ENCODE assay signal across 9 mouse cellular contexts in the genomic region with DNA sequence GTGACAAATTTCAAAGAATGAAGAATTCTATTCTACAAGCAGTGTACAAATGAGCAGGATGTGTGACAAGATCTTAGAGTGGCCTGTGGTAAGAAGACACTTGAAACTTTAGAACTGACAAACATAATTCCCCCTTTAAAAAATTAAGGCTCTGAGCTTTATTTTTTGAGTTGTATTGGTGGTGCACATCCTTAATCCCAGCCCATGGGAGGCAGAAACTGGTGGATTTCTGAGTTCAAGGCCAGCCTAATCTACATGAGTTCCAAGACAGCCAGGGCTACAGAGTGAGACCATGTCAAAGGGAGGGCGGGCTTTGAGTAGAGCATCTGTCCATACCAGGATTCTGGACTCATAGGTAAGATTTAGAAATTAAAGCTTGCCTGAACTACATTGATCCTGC. TPM values are rescaled to one million over a fixed set of nuclear protein-coding genes. Genes with fewer than 3 reads are reported as not detected.
DNase-seq lines count a peak whose midpoint lies in the region; ATAC-seq lines count a peak whose summit lies in the region.
"Had no signal": no experiment of that assay in that cellular context is flagged by ENCODE, and none has a peak within 500 bp of the region (broad histone marks: within the 10 kb centered on the region; RNA-seq: fewer than 3 reads in every experiment).

No protein-coding gene starts in this region.

- H3K36me3 ChIP-seq in erythroblast, embryonic 14.5 days (ENCODE audit: control insufficient read depth), result peaks cover 28% of the 10 kb centered on the region
- H3K36me3 ChIP-seq in forebrain, embryonic 14.5 days (ENCODE audit: control insufficient read depth, insufficient read depth, low read length), result no peaks in the 10 kb centered on the region
- peaks cover 14% of the 10 kb centered on the region; the same call in 1 of the 2 replicates for H3K36me3 ChIP-seq in liver, embryonic 15.5 days (replicated peaks)

- WGBS in forebrain, embryonic 14.5 days, result 92% methylated on average over 1 of the region's 1 CpGs
- WGBS in liver, embryonic 15.5 days (ENCODE audit: insufficient replicate concordance), result 58% methylated on average over 1 of the region's 1 CpGs

- H3K9ac ChIP-seq in forebrain, embryonic 14.5 days (ENCODE audit: low read length), result no peak overlapping the region
- H3K9ac ChIP-seq in liver, embryonic 15.5 days, result peak overlapping the region; percentile 94; the same call in 1 of the 2 replicates

- DNase-seq in 416B (ENCODE audit: low read depth), result peak; percentile 65
- DNase-seq in forebrain, embryonic 14.5 days (ENCODE audit: low spot score), result no peak
- no peak for DNase-seq in frontal cortex, postnatal 25 days (ENCODE audit: low spot score in 2 of 2)
- DNase-seq in c-Kit-positive CD71-positive TER-119-positive erythroid progenitor cells, embryonic 14.5 days (ENCODE audit: low spot score), result no peak
- no peak for DNase-seq in kidney, postnatal 10 days

- no peaks in the 10 kb centered on the region for H3K27me3 ChIP-seq in erythroblast, embryonic 14.5 days (ENCODE audit: control insufficient read depth)
- H3K27me3 ChIP-seq in forebrain, embryonic 14.5 days (replicated peaks; ENCODE audit: control insufficient read depth, insufficient read depth, low read length), result no peaks in the 10 kb centered on the region
- H3K27me3 ChIP-seq in liver, embryonic 15.5 days, result no peaks in the 10 kb centered on the region

- H3K4me2 ChIP-seq in forebrain, embryonic 14.5 days (ENCODE audit: low read length), result peak overlapping the region; percentile 88; the same call in 1 of the 2 replicates
- H3K4me2 ChIP-seq in liver, embryonic 15.5 days, result peak overlapping the region; percentile 65

- no peak overlapping the region for H3K27ac ChIP-seq in forebrain, embryonic 14.5 days (ENCODE audit: low read depth, low read length)
- H3K27ac ChIP-seq in liver, embryonic 15.5 days (replicated peaks), result peak overlapping the region; percentile 43; the same call in 1 of the 2 replicates
- H3K27ac ChIP-seq: macrophage had no signal

- peaks cover 41% of the 10 kb centered on the region for H3K4me1 ChIP-seq in erythroblast, embryonic 14.5 days (ENCODE audit: control insufficient read depth)
- peaks cover 23% of the 10 kb centered on the region; the same call in 1 of the 2 replicates for H3K4me1 ChIP-seq in forebrain, embryonic 14.5 days (ENCODE audit: control insufficient read depth, insufficient read depth, low read length)
- H3K4me1 ChIP-seq in liver, embryonic 15.5 days (replicated peaks), result peaks cover 48% of the 10 kb centered on the region

- no peak for ATAC-seq in erythroblast, adult 5-6 weeks (replicated peaks; ENCODE audit: low FRiP score, poor library complexity, severe bottlenecking)
- ATAC-seq in forebrain, embryonic 14.5 days, result no peak
- no peak for ATAC-seq in liver, embryonic 15.5 days (ENCODE audit: insufficient read depth)

- H3K9me3 ChIP-seq in erythroblast, embryonic 14.5 days (ENCODE audit: control insufficient read depth, low read length), result no peaks in the 10 kb centered on the region
- H3K9me3 ChIP-seq in forebrain, embryonic 14.5 days (replicated peaks; ENCODE audit: control insufficient read depth, low read length), result no peaks in the 10 kb centered on the region
- no peaks in the 10 kb centered on the region for H3K9me3 ChIP-seq in liver, embryonic 15.5 days (replicated peaks)

- H3K4me3 ChIP-seq in erythroblast, embryonic 14.5 days (replicated peaks), result peak overlapping the region; percentile 94
- 0 out of 2 replicates have a peak overlapping the region, but pooled peaks have one; percentile 81 for H3K4me3 ChIP-seq in forebrain, embryonic 14.5 days (ENCODE audit: low read depth, low read length)
- peak overlapping the region; percentile 89 for H3K4me3 ChIP-seq in liver, embryonic 15.5 days (replicated peaks)

RNA-seq across cellular contexts. Expression of gene Adipor2, which starts 30.7 kb away (rescaled TPM):
- 0.67 and 0.74 TPM in 2 replicates for polyA plus RNA-seq in erythroblast, embryonic 14.5 days (2012)
- 29.2 and 29.7 TPM in 2 replicates for total RNA-seq in erythroblast, adult 5-6 weeks (2015; ENCODE audit: low replicate concordance)
- total RNA-seq in erythroblast, adult 5-6 weeks (2017; ENCODE audit: low replicate concordance), result 35.7 and 40.3 TPM in 2 replicates
- 33.3 and 39.6 TPM in 2 replicates for polyA plus RNA-seq in forebrain, embryonic 14.5 days (2014; fragmentation: Nextera tagmentation; extraction: Ambion mirVana)
- polyA plus RNA-seq in liver, embryonic 15.5 days (2015; fragmentation: Nextera tagmentation; extraction: Ambion mirVana), result 36.5 and 38.5 TPM in 2 replicates

RNA-seq across cellular contexts. Expression of gene Lrtm2, which starts 56.3 kb away (rescaled TPM):
- polyA plus RNA-seq in erythroblast, embryonic 14.5 days (2012), result not detected in 2 replicates
- total RNA-seq in erythroblast, adult 5-6 weeks (2015; ENCODE audit: low replicate concordance), result not detected in 2 replicates
- total RNA-seq in erythroblast, adult 5-6 weeks (2017; ENCODE audit: low replicate concordance), result not detected in 2 replicates
- 2.7 and 3.9 TPM in 2 replicates for polyA plus RNA-seq in forebrain, embryonic 14.5 days (2014; fragmentation: Nextera tagmentation; extraction: Ambion mirVana)
- polyA plus RNA-seq in liver, embryonic 15.5 days (2015; fragmentation: Nextera tagmentation; extraction: Ambion mirVana), result 0.15 TPM in 1 of 2 replicates, not detected in the other
- polyA plus RNA-seq: macrophage had no signal

Comparison
In these comparisons a context has a peak if more than half of its experiments do, and no peak if none do; other contexts are left out.
1. RNA of gene Adipor2, which starts 30.7 kb away (polyA plus RNA-seq): 36.5 to 38.5 TPM in liver, embryonic 15.5 days and 33.3 to 39.6 TPM in forebrain, embryonic 14.5 days; 0.67 to 0.74 TPM in erythroblast, embryonic 14.5 days; every median in the first group is over 10 times any median in the second.
2. Peak in every context shown above with its lines, with median percentiles within 50 percentile points of each other: H3K4me3 ChIP-seq.